17 mouse cellular contexts compared by ENCODE assay signal in genomic region chr4:59757452-59758435, GRCm38 (mm10). TPM values are rescaled to one million over a fixed set of nuclear protein-coding genes. Genes with fewer than 3 reads are reported as not detected.
A peak's percentile ranks its signal among the peaks of the same experiment; 100 is the strongest.
DNase-seq lines count a peak whose midpoint lies in the region; ATAC-seq and TF ChIP-seq lines count a peak whose summit lies in the region.
"Had no signal": no experiment of that assay in that cellular context is flagged by ENCODE, and none has a peak within 500 bp of the region (broad histone marks: within the 10 kb centered on the region; RNA-seq: fewer than 3 reads in every experiment).

No protein-coding gene starts in this region.

- H3K36me3 ChIP-seq in lung, postnatal 0 days (ENCODE audit: insufficient read depth, low read length) = no peaks in the 10 kb centered on the region

- peaks cover 16% of the 10 kb centered on the region; the same call in 1 of the 2 replicates for H3K4me1 ChIP-seq in lung, postnatal 0 days (ENCODE audit: insufficient read depth, low read depth, low read length)
- H3K4me1 ChIP-seq in embryonic fibroblast, embryonic 13.5 days (ENCODE audit: control insufficient read depth, insufficient read depth, low read length) = peaks cover 13% of the 10 kb centered on the region
- H3K4me1 ChIP-seq: heart, embryonic 10.5 days had no signal

- H3K9ac ChIP-seq in lung, postnatal 0 days (replicated peaks; ENCODE audit: low read depth) = no peak overlapping the region
- H3K9ac ChIP-seq: limb, embryonic 15.5 days; stomach, embryonic 15.5 days had no signal

- no peaks in the 10 kb centered on the region for H3K27me3 ChIP-seq in lung, postnatal 0 days (replicated peaks; ENCODE audit: insufficient read depth, low read length)
- H3K27me3 ChIP-seq: limb, embryonic 15.5 days; stomach, embryonic 15.5 days had no signal

- no peak overlapping the region for H3K4me2 ChIP-seq in lung, postnatal 0 days (replicated peaks; ENCODE audit: low read depth, low read length)
- H3K4me2 ChIP-seq: limb, embryonic 15.5 days; stomach, embryonic 15.5 days had no signal

- WGBS in lung, postnatal 0 days = 68% methylated on average over 12 of the region's 12 CpGs

- TF ChIP-seq CTCF in lung, postnatal 0 days (IDR thresholded peaks at IDR 0.05) = no peak
- TF ChIP-seq CTCF in embryonic fibroblast, embryonic 13.5 days (IDR thresholded peaks at IDR 0.05; ENCODE audit: borderline replicate concordance, insufficient read depth, low read length) = no peak

- ATAC-seq in lung, postnatal 0 days = no peak
- ATAC-seq in megakaryocyte, adult 5-6 weeks (ENCODE audit: poor library complexity, severe bottlenecking) = peak; percentile 45; the same call in 1 of the 2 replicates
- no peak for ATAC-seq in megakaryocyte progenitor cell, adult 5-6 weeks (replicated peaks; ENCODE audit: poor library complexity)
- ATAC-seq: activated CD4-positive, CD25-positive, alpha-beta regulatory T cell, adult 4 months; inflammation-experienced regulatory T-cells, adult 6 months had no signal

- DNase-seq in lung, postnatal 0 days (ENCODE audit: low spot score) = peak; percentile 48
- no peak for DNase-seq in lung, adult 18-20 months
- DNase-seq in kidney, adult 9 months = peak; percentile 34
- no peak for DNase-seq in layer of hippocampus, postnatal 14 days (ENCODE audit: low spot score in 2 of 2)
- no peak for DNase-seq in layer of hippocampus, postnatal 36 days
- DNase-seq: cerebellum, postnatal 36 days; gastrocnemius, adult 2 months; layer of hippocampus, adult 9-11 months; thymus, postnatal 36 days had no signal

- no peak for TF ChIP-seq POLR2A in embryonic fibroblast, embryonic 13.5 days (IDR thresholded peaks at IDR 0.05; ENCODE audit: low read depth, low read length)

- no peak for TF ChIP-seq EP300 in lung, postnatal 0 days (IDR thresholded peaks at IDR 0.05)

- H3K4me3 ChIP-seq in lung, postnatal 0 days (ENCODE audit: low read depth, low read length) = no peak overlapping the region
- no peak overlapping the region for H3K4me3 ChIP-seq in embryonic fibroblast, embryonic 13.5 days (ENCODE audit: insufficient read depth, low read length)
- H3K4me3 ChIP-seq: gastrocnemius, adult 2 months; heart, embryonic 10.5 days; limb, embryonic 15.5 days; stomach, embryonic 15.5 days had no signal

- no peaks in the 10 kb centered on the region for H3K9me3 ChIP-seq in lung, postnatal 0 days (ENCODE audit: low read length)
- H3K9me3 ChIP-seq: heart, embryonic 10.5 days; limb, embryonic 15.5 days; stomach, embryonic 15.5 days had no signal

- 0 out of 2 replicates have a peak overlapping the region, but pooled peaks have one; percentile 43 for H3K27ac ChIP-seq in lung, postnatal 0 days (ENCODE audit: low read length)
- H3K27ac ChIP-seq in embryonic fibroblast, embryonic 13.5 days (ENCODE audit: insufficient read depth, low read length) = peak overlapping the region; percentile 93
- H3K27ac ChIP-seq: gastrocnemius, adult 2 months; heart, embryonic 10.5 days; limb, embryonic 15.5 days; stomach, embryonic 15.5 days had no signal

RNA-seq across cellular contexts. Expression of gene Inip, which starts 43.6 kb away (rescaled TPM):
- 25.9 and 26.8 TPM in 2 replicates for polyA plus RNA-seq in lung, postnatal 0 days (2015; fragmentation: Nextera tagmentation; extraction: Ambion mirVana)
- 17.9 and 19.8 TPM in 2 replicates for polyA plus RNA-seq in embryonic fibroblast, embryonic 13.5 days (2011; ENCODE audit: insufficient read length, low read depth, missing spikeins)
- total RNA-seq in megakaryocyte, adult 5-6 weeks (2015) = 41.6 and 49.0 TPM in 2 replicates
- 47.3 and 52.7 TPM in 2 replicates for total RNA-seq in megakaryocyte, adult 5-6 weeks (2017)
- 54.2 and 65.5 TPM in 2 replicates for total RNA-seq in megakaryocyte progenitor cell, adult 5-6 weeks (2015)
- 70.2 and 70.8 TPM in 2 replicates for total RNA-seq in megakaryocyte progenitor cell, adult 5-6 weeks (2017)
- total RNA-seq in layer of hippocampus, postnatal 14 days (2021) = 10 to 100 TPM; 20.2 to 22.7 TPM
- 10 to 100 TPM; 24.1 to 26.4 TPM for total RNA-seq in layer of hippocampus, postnatal 36 days (2021)

RNA-seq across cellular contexts. Expression of gene Snx30, which starts 47.9 kb away (rescaled TPM):
- 12.0 and 13.2 TPM in 2 replicates for polyA plus RNA-seq in lung, postnatal 0 days (2015; fragmentation: Nextera tagmentation; extraction: Ambion mirVana)
- 14.7 and 20.2 TPM in 2 replicates for polyA plus RNA-seq in embryonic fibroblast, embryonic 13.5 days (2011; ENCODE audit: insufficient read length, low read depth, missing spikeins)
- total RNA-seq in megakaryocyte, adult 5-6 weeks (2015) = 16.8 and 17.9 TPM in 2 replicates
- total RNA-seq in megakaryocyte, adult 5-6 weeks (2017) = 28.2 and 29.7 TPM in 2 replicates
- total RNA-seq in megakaryocyte progenitor cell, adult 5-6 weeks (2015) = 13.0 and 16.1 TPM in 2 replicates
- 17.9 and 23.8 TPM in 2 replicates for total RNA-seq in megakaryocyte progenitor cell, adult 5-6 weeks (2017)
- 10 to 100 TPM; 46.4 to 46.9 TPM for total RNA-seq in layer of hippocampus, postnatal 14 days (2021)
- total RNA-seq in layer of hippocampus, postnatal 36 days (2021) = 10 to 100 TPM; 44.9 to 46.0 TPM

Comparison
In these comparisons a context has a peak if more than half of its experiments do, and no peak if none do; other contexts are left out.
1. DNase-seq: peak in lung, postnatal 0 days (single experiment) and kidney, adult 9 months (single experiment); none in lung, adult 18-20 months (0 of 2), layer of hippocampus, postnatal 14 days (0 of 2) and layer of hippocampus, postnatal 36 days (0 of 2).